Mouse (Mus musculus): Measurements from ENCODE around the gene Olfr1254. TPM values are rescaled to one million over a fixed set of nuclear protein-coding genes. Genes with fewer than 3 reads are reported as not detected.

Gene Olfr1254
- total RNA-seq (2012; rRNA removed), result not detected in 2 replicates
- not detected for polyA plus RNA-seq (2012; ENCODE audit: insufficient read depth in 1 of 2, insufficient read length in 2 of 2, low read depth in 1 of 2, low replicate concordance in 2 of 2, missing spikeins in 1 of 2)

GRCm38 (mm10) chr2:89793519-89793918, at the start of gene Olfr1254:
Olfr1254 (minus strand) TSS chr2:89793619.
- no peaks in the 10 kb centered on the region for H3K27me3 ChIP-seq (ENCODE audit: control insufficient read depth in 1 of 2, insufficient read depth in 2 of 2, low read length in 2 of 2)
- no peak within 1 kb of the TSS for H3K4me3 ChIP-seq (ENCODE audit: control insufficient read depth in 1 of 2, insufficient read depth in 1 of 2, low read depth in 2 of 2, low read length in 2 of 2)
- H3K9me3 ChIP-seq (replicated peaks; ENCODE audit: insufficient read depth, low read length), result no peaks in the 10 kb centered on the region
- no peak for DNase-seq (ENCODE audit: low read depth, low spot score)
- H3K9ac ChIP-seq (ENCODE audit: control insufficient read depth, low read depth, low read length, poor library complexity, severe bottlenecking), result no peak within 1 kb of the TSS
- no peak within 1 kb of the TSS for H3K27ac ChIP-seq (ENCODE audit: control insufficient read depth, low read depth, low read length)
- no peaks in the 10 kb centered on the region for H3K4me1 ChIP-seq (ENCODE audit: control insufficient read depth in 1 of 2, insufficient read depth in 2 of 2, low read length in 2 of 2)
- TF ChIP-seq JUND (IDR thresholded peaks at IDR 0.05; ENCODE audit: low read depth, low read length), result no peak
- no peak for TF ChIP-seq ELF1 (IDR thresholded peaks at IDR 0.05; ENCODE audit: low read depth, low read length)
- TF ChIP-seq TCF12 (IDR thresholded peaks at IDR 0.05; ENCODE audit: low read depth, low read length), result no peak
- no peaks in the 10 kb centered on the region for H3K36me3 ChIP-seq (ENCODE audit: control insufficient read depth in 1 of 2, insufficient read depth in 2 of 2, low read length in 2 of 2)
- H3K79me2 ChIP-seq (ENCODE audit: control insufficient read depth, insufficient read depth, low read length, poor library complexity), result no peaks in the 10 kb centered on the region

GRCm38 (mm10) chr2:89841455-89841854, 48.0 kb upstream of the Olfr1254 start, which contains the start of gene Olfr1256:
Olfr1256 (minus strand) TSS chr2:89841555.
- H3K4me1 ChIP-seq (ENCODE audit: control insufficient read depth in 1 of 2, insufficient read depth in 2 of 2, low read length in 2 of 2), result no peaks in the 10 kb centered on the region
- H3K9ac ChIP-seq (ENCODE audit: control insufficient read depth, low read depth, low read length, poor library complexity, severe bottlenecking), result no peak within 1 kb of the TSS
- TF ChIP-seq GABPA (IDR thresholded peaks at IDR 0.05; ENCODE audit: low read depth, low read length), result no peak
- no peak for TF ChIP-seq JUND (IDR thresholded peaks at IDR 0.05; ENCODE audit: low read depth, low read length)
- TF ChIP-seq RCOR1 (IDR thresholded peaks at IDR 0.05; ENCODE audit: low read depth, low read length), result no peak
- TF ChIP-seq TCF12 (IDR thresholded peaks at IDR 0.05; ENCODE audit: low read depth, low read length), result no peak
- TF ChIP-seq USF2 (IDR thresholded peaks at IDR 0.05; ENCODE audit: borderline replicate concordance in 1 of 2, insufficient read depth in 1 of 2, low read depth in 1 of 2, low read length in 2 of 2), result no peak
- no peak for TF ChIP-seq SMC3 (IDR thresholded peaks at IDR 0.05; ENCODE audit: low read depth, low read length)
- no peak for TF ChIP-seq TAL1 (IDR thresholded peaks at IDR 0.05; ENCODE audit: low read length)
- TF ChIP-seq RAD21 (IDR thresholded peaks at IDR 0.05; ENCODE audit: low read depth, low read length), result no peak
- no peak for TF ChIP-seq MAX (IDR thresholded peaks at IDR 0.05; ENCODE audit: low read length)
- no peak for TF ChIP-seq CHD2 (IDR thresholded peaks at IDR 0.05; ENCODE audit: low read length)
- no peaks in the 10 kb centered on the region for H3K9me3 ChIP-seq (replicated peaks; ENCODE audit: insufficient read depth, low read length)
- no peaks in the 10 kb centered on the region for H3K36me3 ChIP-seq (ENCODE audit: control insufficient read depth in 1 of 2, insufficient read depth in 2 of 2, low read length in 2 of 2)
- DNase-seq (ENCODE audit: low read depth, low spot score), result no peak
- no peak within 1 kb of the TSS for H3K4me3 ChIP-seq (ENCODE audit: control insufficient read depth in 1 of 2, insufficient read depth in 1 of 2, low read depth in 2 of 2, low read length in 2 of 2)
- H3K27me3 ChIP-seq (ENCODE audit: control insufficient read depth in 1 of 2, insufficient read depth in 2 of 2, low read length in 2 of 2), result no peaks in the 10 kb centered on the region
- H3K79me2 ChIP-seq (ENCODE audit: control insufficient read depth, insufficient read depth, low read length, poor library complexity), result no peaks in the 10 kb centered on the region
- H3K27ac ChIP-seq (ENCODE audit: control insufficient read depth, low read depth, low read length), result no peak within 1 kb of the TSS

DNA sequence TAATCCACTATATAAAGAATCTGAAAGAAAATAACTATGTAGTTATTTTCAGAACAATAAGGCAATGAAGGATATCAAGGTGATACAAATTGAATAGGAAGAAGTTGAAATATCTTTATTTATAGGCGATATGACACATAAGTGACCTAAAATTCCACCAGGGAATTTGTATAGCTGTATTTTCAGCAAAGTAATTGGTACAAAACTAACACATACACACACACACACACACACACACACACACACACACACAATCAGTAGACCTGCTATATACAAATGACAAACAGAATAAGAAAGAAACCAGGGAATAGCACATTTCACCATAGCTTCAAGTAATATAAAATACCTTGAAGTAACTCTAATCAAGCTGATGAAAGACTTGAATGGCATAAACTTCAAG, 26.8 kb upstream of the Olfr1254 start:
- Histone ChIP-seq H3K79me2 (ENCODE audit: control insufficient read depth, insufficient read depth, low read length, poor library complexity) (no peaks in the 10 kb centered on the region), H3K9me3 (replicated peaks; ENCODE audit: insufficient read depth, low read length) (no peaks in the 10 kb centered on the region), H3K9ac (ENCODE audit: control insufficient read depth, low read depth, low read length, poor library complexity, severe bottlenecking) (no peak overlapping the region), H3K27me3 (ENCODE audit: control insufficient read depth in 1 of 2, insufficient read depth in 2 of 2, low read length in 2 of 2) (no peaks in the 10 kb centered on the region), H3K36me3 (ENCODE audit: control insufficient read depth in 1 of 2, insufficient read depth in 2 of 2, low read length in 2 of 2) (no peaks in the 10 kb centered on the region), H3K27ac (ENCODE audit: control insufficient read depth, low read depth, low read length) (no peak overlapping the region), H3K4me1 (ENCODE audit: control insufficient read depth in 1 of 2, insufficient read depth in 2 of 2, low read length in 2 of 2) (no peaks in the 10 kb centered on the region), H3K4me3 (ENCODE audit: control insufficient read depth in 1 of 2, insufficient read depth in 1 of 2, low read depth in 2 of 2, low read length in 2 of 2) (no peak overlapping the region)
- DNase-seq (ENCODE audit: low read depth, low spot score), result no peak
- TF ChIP-seq NRF1 (IDR thresholded peaks at IDR 0.05; ENCODE audit: insufficient read depth, low read depth, low read length, poor library complexity, severe bottlenecking) (no peak), TCF12 (IDR thresholded peaks at IDR 0.05; ENCODE audit: low read depth, low read length) (no peak), ETS1 (IDR thresholded peaks at IDR 0.05; ENCODE audit: low read depth, low read length) (no peak), EP300 (IDR thresholded peaks at IDR 0.05; ENCODE audit: low read depth in 1 of 2, low read length in 2 of 2) (no peak), ELF1 (IDR thresholded peaks at IDR 0.05; ENCODE audit: low read depth, low read length) (no peak), ZNF384 (IDR thresholded peaks at IDR 0.05; ENCODE audit: low read depth, low read length) (no peak), MYB (IDR thresholded peaks at IDR 0.05; ENCODE audit: low read depth, low read length) (no peak), MEF2A (IDR thresholded peaks at IDR 0.05; ENCODE audit: extremely low read depth, insufficient replicate concordance, low read depth, low read length, poor library complexity, severe bottlenecking) (no peak), GABPA (IDR thresholded peaks at IDR 0.05; ENCODE audit: low read depth, low read length) (no peak), BHLHE40 (IDR thresholded peaks at IDR 0.05; ENCODE audit: borderline replicate concordance, low read depth, low read length) (no peak), TBP (IDR thresholded peaks at IDR 0.05; ENCODE audit: low read depth, low read length) (no peak), GATA1 (IDR thresholded peaks at IDR 0.05; ENCODE audit: low read depth, low read length) (no peak), ZC3H11A (IDR thresholded peaks at IDR 0.05; ENCODE audit: low read depth, low read length) (no peak), MAZ (IDR thresholded peaks at IDR 0.05; ENCODE audit: low read depth, low read length) (no peak), SMC3 (IDR thresholded peaks at IDR 0.05; ENCODE audit: low read depth, low read length) (no peak), POLR2A (IDR thresholded peaks at IDR 0.05; ENCODE audit: control insufficient read depth in 1 of 2, insufficient read depth in 1 of 2, low read depth in 1 of 2, low read length in 2 of 2, poor library complexity in 1 of 2) (no peak), KAT2A (conservative IDR thresholded peaks at IDR 0.05; ENCODE audit: low read depth, low read length) (no peak), MAX (IDR thresholded peaks at IDR 0.05; ENCODE audit: low read length) (no peak)

All from MEL (cell line).